Mouse (Mus musculus) gastrocnemius, postnatal 36 days (tissue): ENCODE results near the gene Ddx54. TPM values are rescaled to one million over a fixed set of nuclear protein-coding genes. Genes with fewer than 3 reads are reported as not detected.

Source experiments
- DNase-seq, 2 experiments: peaks; one replicate each; pipeline ENCODE4 v3.0.0; 2022
- intact Hi-C: fragments of 180-260 bp; cut with DNase I; formaldehyde crosslinking; loops from one replicate; pipeline ENCODE4 v1.15.1; 2025
- long read RNA-seq, 2 experiments: library from polyadenylated mRNA; stranded (forward); transcript quantifications; one replicate each; pipeline ENCODE4 v2.0.0; 2021
- total RNA-seq, 2 experiments: library from RNA; stranded (reverse); gene quantifications; 2 replicates each; pipeline ENCODE4 v1.2.3; 2021

Gene Ddx54
- total RNA-seq, result 10 to 100 TPM; 15.8 to 17.7 TPM
- long read RNA-seq, experiment 1, full-length matches to known transcripts, result 6 of 18 reads
- long read RNA-seq, experiment 1, partial matches to known transcripts, result 11 of 18 reads
- long read RNA-seq, experiment 1, other reads (novel, unspliced or antisense), result 1 of 18 reads
- long read RNA-seq, experiment 2, full-length matches to known transcripts, result 10 of 28 reads
- long read RNA-seq, experiment 2, partial matches to known transcripts, result 17 of 28 reads
- long read RNA-seq, experiment 2, other reads (novel, unspliced or antisense), result 1 of 28 reads

- intact Hi-C loops, result no loop called here
- peak; percentile 95 to 98 for DNase-seq
These were observed at the start of gene Ddx54, which contains the start of gene Rita1 for GRCm38 (mm10) chr5:120612442-120612821. Gene Ddx54 (plus strand): TSS chr5:120612739. Gene Rita1 (minus strand): TSS chr5:120612589.

- intact Hi-C loops, result no loop called here
- peak; percentile 77 to 80 for DNase-seq
These were observed 49.3 kb upstream of the Ddx54 start for GRCm38 (mm10) chr5:120562956-120563913.

GRCm38 (mm10) chr5:120563914-120564311 lies 48.6 kb upstream of the Ddx54 start:
- no peak for DNase-seq
- intact Hi-C loops, result no loop called here

- DNase-seq, result peak in 1 of 2 experiments; percentile 14
- intact Hi-C loops, result no loop called here
These were observed 47.2 kb upstream of the Ddx54 start for GRCm38 (mm10) chr5:120565171-120565905.

- intact Hi-C loops, result no loop called here
- DNase-seq, result peak in 1 of 2 experiments; percentile 18
These were observed 46.4 kb upstream of the Ddx54 start for GRCm38 (mm10) chr5:120566101-120566500.

GRCm38 (mm10) chr5:120566681-120567252 lies 45.8 kb upstream of the Ddx54 start:
- intact Hi-C loops, result no loop called here
- peak in 1 of 2 experiments; percentile 35 for DNase-seq

GRCm38 (mm10) chr5:120567253-120567701 lies 45.3 kb upstream of the Ddx54 start:
- DNase-seq, result peak; percentile 66 to 76
- intact Hi-C loops, result no loop called here

GRCm38 (mm10) chr5:120567761-120568211 lies 44.8 kb upstream of the Ddx54 start:
- no peak for DNase-seq
- intact Hi-C loops, result no loop called here

- no peak for DNase-seq
- intact Hi-C loops, result no loop called here
These were observed 44.2 kb upstream of the Ddx54 start for GRCm38 (mm10) chr5:120568336-120568768.

GRCm38 (mm10) chr5:120568964-120569363 lies 43.6 kb upstream of the Ddx54 start:
- no peak for DNase-seq

GRCm38 (mm10) chr5:120569791-120570190 lies 42.7 kb upstream of the Ddx54 start:
- DNase-seq, result no peak
- intact Hi-C loops, result no loop called here

More at GRCm38 (mm10) chr5:120568964-120569363, 43.6 kb upstream of the Ddx54 start:
- intact Hi-C loops, result no loop called here

- intact Hi-C loops, result no loop called here
- DNase-seq, result no peak
These were observed 42.1 kb upstream of the Ddx54 start for GRCm38 (mm10) chr5:120570289-120570897.

GRCm38 (mm10) chr5:120571056-120571740 lies 41.3 kb upstream of the Ddx54 start:
- intact Hi-C loops, result no loop called here

GRCm38 (mm10) chr5:120574469-120575063 lies 38.0 kb upstream of the Ddx54 start:
- DNase-seq, result no peak
- intact Hi-C loops, result no loop called here

More at GRCm38 (mm10) chr5:120571056-120571740, 41.3 kb upstream of the Ddx54 start:
- no peak for DNase-seq

GRCm38 (mm10) chr5:120576781-120577301 lies 35.7 kb upstream of the Ddx54 start:
- intact Hi-C loops, result no loop called here
- no peak for DNase-seq

GRCm38 (mm10) chr5:120577935-120578441 lies 34.6 kb upstream of the Ddx54 start:
- intact Hi-C loops, result no loop called here
- no peak for DNase-seq

GRCm38 (mm10) chr5:120578504-120579081 lies 33.9 kb upstream of the Ddx54 start:
- intact Hi-C loops, result no loop called here
- DNase-seq, result no peak
